Mouse (Mus musculus) embryonic fibroblast, embryonic 13.5 days (primary cell): ENCODE data around the gene Ttc28. TPM values are rescaled to one million over a fixed set of nuclear protein-coding genes. Genes with fewer than 3 reads are reported as not detected.
"Not testable (repeated sequence)": the region's sequence is repeated elsewhere in the genome, so short reads cannot be mapped to it uniquely, and the experiment has no call there.

ENCODE experiments used
- H3K27ac ChIP-seq: 2 replicates; pipeline ENCODE4 v1.5.1; 2012; ENCODE audit warnings: low read length, control low read depth, inconsistent platforms; ENCODE audit not compliant: insufficient read depth
- H3K4me1 ChIP-seq: 2 replicates; pipeline ENCODE4 v1.6.1; 2011; ENCODE audit warnings: low read length; ENCODE audit not compliant: control insufficient read depth, insufficient read depth
- H3K4me3 ChIP-seq: 2 replicates; pipeline ENCODE4 v1.5.1; 2011; ENCODE audit warnings: mild to moderate bottlenecking, control low read depth, low read length; ENCODE audit not compliant: insufficient read depth
- CTCF ChIP-seq: IDR thresholded peaks from 2 replicates; pipeline ENCODE4 v1.5.1; 2011; ENCODE audit warnings: mild to moderate bottlenecking, control low read depth, low read length, moderate library complexity, borderline replicate concordance; ENCODE audit not compliant: insufficient read depth
- POLR2A ChIP-seq: IDR thresholded peaks from 2 replicates; pipeline ENCODE4 v1.6.1; 2011; ENCODE audit warnings: low read depth, mild to moderate bottlenecking, control low read depth, low read length, moderate library complexity
- polyA plus RNA-seq: library from polyadenylated mRNA; stranded (reverse); fragments of >200 nt; gene quantifications from 2 replicates; pipeline ENCODE4 v1.2.4, GENCODE M21; 2011; ENCODE audit warnings: low read depth; ENCODE audit not compliant: missing spikeins, insufficient read length

Gene Ttc28
- polyA plus RNA-seq, 1 experiment = 34.4 TPM

- TF ChIP-seq POLR2A (no peak), CTCF (no peak)
- Histone ChIP-seq H3K27ac (no peak overlapping the region), H3K4me3 (no peak overlapping the region), H3K4me1 (no peaks in the 10 kb centered on the region)
These were observed 376.6 kb downstream of the Ttc28 start for GRCm38 (mm10) chr5:111256181-111256580.

DNA sequence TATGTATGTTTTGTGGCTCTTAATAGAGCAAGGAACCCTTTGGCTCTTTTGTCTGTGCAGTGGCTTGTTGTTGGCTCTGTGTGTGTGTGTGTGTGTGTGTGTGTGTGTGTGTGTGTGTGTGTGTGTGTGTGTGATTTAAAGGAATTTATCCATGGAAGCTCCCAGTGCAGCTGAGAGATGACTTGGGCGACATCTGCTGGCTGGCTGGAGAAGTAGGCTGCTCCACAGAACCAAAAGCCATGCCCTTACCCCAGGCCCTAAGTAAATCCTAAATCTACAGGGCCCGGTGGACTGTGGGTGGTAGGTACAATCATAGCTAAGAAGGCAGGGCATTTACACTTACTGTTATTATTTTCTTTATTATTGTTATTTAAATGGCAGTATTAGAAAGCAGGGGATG lies 377.5 kb downstream of the Ttc28 start:
- H3K4me1 ChIP-seq = no peaks in the 10 kb centered on the region
- TF ChIP-seq POLR2A (0 out of 2 replicates have a peak, but pooled peaks have one; percentile 15), CTCF (peak; percentile 75)
- no peak overlapping the region for H3K27ac ChIP-seq
- no peak overlapping the region for H3K4me3 ChIP-seq

- not testable (repeated sequence) for H3K27ac ChIP-seq, H3K4me3 ChIP-seq, H3K4me1 ChIP-seq
These were observed 381.6 kb downstream of the Ttc28 start for GRCm38 (mm10) chr5:111261162-111261561.

- Histone ChIP-seq H3K4me3 (no peak overlapping the region), H3K4me1 (peaks cover 6% of the 10 kb centered on the region; the same call in 1 of the 2 replicates), H3K27ac (no peak overlapping the region)
- TF ChIP-seq POLR2A (no peak), CTCF (no peak)
These were observed 382.4 kb downstream of the Ttc28 start for GRCm38 (mm10) chr5:111261733-111262573.

GRCm38 (mm10) chr5:111262574-111263239 lies 383.1 kb downstream of the Ttc28 start:
- TF ChIP-seq POLR2A (no peak), CTCF (no peak)
- H3K27ac ChIP-seq = peak overlapping the region; percentile 19; the same call in 1 of the 2 replicates
- peaks cover 6% of the 10 kb centered on the region; the same call in 1 of the 2 replicates for H3K4me1 ChIP-seq
- no peak overlapping the region for H3K4me3 ChIP-seq

- no peak overlapping the region for H3K27ac ChIP-seq
- peaks cover 6% of the 10 kb centered on the region; the same call in 1 of the 2 replicates for H3K4me1 ChIP-seq
- TF ChIP-seq POLR2A (no peak), CTCF (no peak)
- no peak overlapping the region for H3K4me3 ChIP-seq
These were observed 383.8 kb downstream of the Ttc28 start for GRCm38 (mm10) chr5:111263370-111263769.

GRCm38 (mm10) chr5:111264488-111264887 lies 384.9 kb downstream of the Ttc28 start:
- H3K4me1 ChIP-seq = peaks cover 6% of the 10 kb centered on the region; the same call in 1 of the 2 replicates
- no peak overlapping the region for H3K27ac ChIP-seq
- TF ChIP-seq CTCF = no peak
- TF ChIP-seq POLR2A = no peak
- no peak overlapping the region for H3K4me3 ChIP-seq

- Histone ChIP-seq H3K27ac (no peak overlapping the region), H3K4me1 (peaks cover 6% of the 10 kb centered on the region; the same call in 1 of the 2 replicates), H3K4me3 (no peak overlapping the region)
- TF ChIP-seq CTCF = no peak
- no peak for TF ChIP-seq POLR2A
These were observed 387.1 kb downstream of the Ttc28 start for GRCm38 (mm10) chr5:111266658-111267057.

- Histone ChIP-seq H3K4me1 (peaks cover 6% of the 10 kb centered on the region; the same call in 1 of the 2 replicates), H3K27ac (no peak overlapping the region), H3K4me3 (no peak overlapping the region)
- TF ChIP-seq POLR2A (no peak), CTCF (no peak)
These were observed 387.5 kb downstream of the Ttc28 start for GRCm38 (mm10) chr5:111267100-111267499.

DNA sequence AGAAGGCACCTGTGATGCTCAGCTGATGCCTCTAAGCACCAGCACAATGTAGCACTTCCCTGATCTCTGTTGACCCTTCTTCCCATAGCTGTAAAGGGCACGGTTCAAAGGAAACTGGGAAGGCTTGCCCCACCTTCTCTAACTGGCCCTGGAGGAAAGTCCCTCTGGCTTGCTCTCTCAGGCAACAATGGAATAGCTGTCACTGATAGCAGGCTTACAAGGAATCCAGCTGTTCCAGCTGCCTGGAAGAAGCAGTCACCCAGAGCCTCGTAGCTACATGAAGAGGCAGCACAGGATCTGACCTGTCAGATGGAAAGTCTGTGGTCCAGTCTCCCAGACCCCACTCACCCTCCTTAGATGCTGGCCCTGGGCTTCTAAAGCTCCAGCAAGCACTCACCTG lies 389.2 kb downstream of the Ttc28 start:
- Histone ChIP-seq H3K4me1 (no peaks in the 10 kb centered on the region), H3K27ac (no peak overlapping the region), H3K4me3 (no peak overlapping the region)
- TF ChIP-seq CTCF (no peak), POLR2A (no peak)
